Mouse (Mus musculus) forebrain, embryonic 11.5 days (tissue): Measurements from ENCODE around the gene Pth1r. TPM values are rescaled to one million over a fixed set of nuclear protein-coding genes. Genes with fewer than 3 reads are reported as not detected.

Experiments
- ATAC-seq: fragments of 200-750 bp; cut with Nextera tagmentation; replicated peaks from 2 replicates; pipeline ENCODE4 v1.8.0; 2017; ENCODE audit warnings: moderate TSS enrichment; ENCODE audit not compliant: low FRiP score
- DNase-seq: peaks from one replicate; pipeline ENCODE4 v3.0.0-alpha.2; 2017; ENCODE audit warnings: low spot score
- H3K27ac ChIP-seq: fragments of 300-500 bp; sonication (generic); 2 replicates; pipeline ENCODE4 v1.5.1; 2014; ENCODE audit warnings: low read depth, low read length
- H3K27me3 ChIP-seq: fragments of 300-500 bp; sonication (generic); 2 replicates; pipeline ENCODE4 v1.6.1; 2014; ENCODE audit warnings: mild to moderate bottlenecking, low read length, mixed read lengths; ENCODE audit not compliant: control insufficient read depth, insufficient read depth
- H3K36me3 ChIP-seq: fragments of 300-500 bp; sonication (generic); 2 replicates; pipeline ENCODE4 v1.6.1; 2014; ENCODE audit warnings: mild to moderate bottlenecking, low read length, moderate library complexity, mixed read lengths; ENCODE audit not compliant: control insufficient read depth, insufficient read depth
- H3K4me1 ChIP-seq: fragments of 300-500 bp; sonication (generic); replicated peaks from 2 replicates; pipeline ENCODE4 v1.6.1; 2014; ENCODE audit warnings: low read length, mixed read lengths; ENCODE audit not compliant: control insufficient read depth, insufficient read depth
- H3K4me2 ChIP-seq: fragments of 300-500 bp; sonication (generic); 2 replicates; pipeline ENCODE4 v1.6.1; 2014; ENCODE audit warnings: low read depth, mild to moderate bottlenecking, low read length, moderate library complexity, mixed read lengths; ENCODE audit not compliant: severe bottlenecking
- H3K4me3 ChIP-seq: fragments of 300-500 bp; sonication (generic); 2 replicates; pipeline ENCODE4 v1.5.1; 2014; ENCODE audit warnings: low read depth, low read length
- H3K9ac ChIP-seq: fragments of 300-500 bp; sonication (generic); 2 replicates; pipeline ENCODE4 v1.6.1; 2014; ENCODE audit warnings: low read length
- H3K9me3 ChIP-seq: fragments of 300-500 bp; sonication (generic); 2 replicates; pipeline ENCODE4 v1.6.1; 2016; ENCODE audit warnings: low read length, mixed read lengths; ENCODE audit not compliant: control insufficient read depth
- WGBS: fragments of 180-500 bp; shearing (Covaris S2); extraction: QIAGEN DNeasy Blood & Tissue Kit; methylation state at CpG from one replicate; pipeline ENCODE4 v1.1.7; 2014; 5-methylcytosine and 5-hydroxymethylcytosine counted together
- polyA plus RNA-seq: library from polyadenylated mRNA; unstranded; fragments of >200 nt; fragmentation: Nextera tagmentation; extraction: Ambion mirVana; gene quantifications from 2 replicates; pipeline ENCODE4 v1.2.1, GENCODE M21; 2014

The Pth1r gene
- polyA plus RNA-seq, 1 experiment from 2014 or later: 21.3 TPM

- Histone ChIP-seq H3K9ac (no peak overlapping the region), H3K4me3 (no peak overlapping the region), H3K4me1 (0 out of 2 replicates have a peak, but pooled peaks cover 12% of the 10 kb centered on the region), H3K9me3 (no peaks in the 10 kb centered on the region), H3K27ac (peak overlapping the region; percentile 20; the same call in 1 of the 2 replicates), H3K36me3 (no peaks in the 10 kb centered on the region), H3K27me3 (no peaks in the 10 kb centered on the region), H3K4me2 (no peak overlapping the region)
- DNase-seq: no peak
- 71% methylated on average over 5 of the region's 5 CpGs for WGBS
- no peak for ATAC-seq
These were observed 64.7 kb downstream of the Pth1r start for GRCm38 (mm10) chr9:110682255-110682654.

GRCm38 (mm10) chr9:110681817-110682216 is 65.1 kb downstream of the Pth1r start:
- Histone ChIP-seq H3K27ac (peak overlapping the region; percentile 34; the same call in 1 of the 2 replicates), H3K9me3 (no peaks in the 10 kb centered on the region), H3K4me2 (no peak overlapping the region), H3K9ac (no peak overlapping the region), H3K4me1 (0 out of 2 replicates have a peak, but pooled peaks cover 12% of the 10 kb centered on the region), H3K27me3 (no peaks in the 10 kb centered on the region), H3K4me3 (no peak overlapping the region), H3K36me3 (no peaks in the 10 kb centered on the region)
- WGBS: 69% methylated on average over 9 of the region's 9 CpGs
- DNase-seq (no peak), ATAC-seq (0 out of 2 replicates have a peak, but pooled peaks have one; percentile 65)

- 0 out of 2 replicates have a peak, but pooled peaks cover 12% of the 10 kb centered on the region for H3K4me1 ChIP-seq
- no peak overlapping the region for H3K4me2 ChIP-seq
- no peak for ATAC-seq
- H3K9ac ChIP-seq: no peak overlapping the region
- no peaks in the 10 kb centered on the region for H3K9me3 ChIP-seq
- 0 out of 2 replicates have a peak overlapping the region, but pooled peaks have one; percentile 34 for H3K27ac ChIP-seq
- DNase-seq: no peak
- no peak overlapping the region for H3K4me3 ChIP-seq
- H3K27me3 ChIP-seq: no peaks in the 10 kb centered on the region
- H3K36me3 ChIP-seq: no peaks in the 10 kb centered on the region
- WGBS: 84% methylated on average over 7 of the region's 7 CpGs
These were observed 66.0 kb downstream of the Pth1r start for GRCm38 (mm10) chr9:110680736-110681507.

GRCm38 (mm10) chr9:110678886-110679285 is 68.1 kb downstream of the Pth1r start:
- Histone ChIP-seq H3K27ac (no peak overlapping the region), H3K4me3 (no peak overlapping the region), H3K4me1 (0 out of 2 replicates have a peak, but pooled peaks cover 10% of the 10 kb centered on the region), H3K27me3 (no peaks in the 10 kb centered on the region), H3K4me2 (no peak overlapping the region), H3K9me3 (no peaks in the 10 kb centered on the region), H3K9ac (no peak overlapping the region), H3K36me3 (no peaks in the 10 kb centered on the region)
- ATAC-seq (no peak), DNase-seq (no peak)
- WGBS: 65% methylated on average over 5 of the region's 5 CpGs

GRCm38 (mm10) chr9:110676492-110676911 is 70.4 kb downstream of the Pth1r start:
- Histone ChIP-seq H3K36me3 (no peaks in the 10 kb centered on the region), H3K9ac (no peak overlapping the region), H3K27ac (no peak overlapping the region), H3K4me2 (no peak overlapping the region), H3K27me3 (no peaks in the 10 kb centered on the region), H3K4me3 (no peak overlapping the region), H3K9me3 (no peaks in the 10 kb centered on the region), H3K4me1 (peaks cover 5% of the 10 kb centered on the region; the same call in 1 of the 2 replicates)
- WGBS: 92% methylated on average over 8 of the region's 8 CpGs
- no peak for DNase-seq
- no peak for ATAC-seq

- Histone ChIP-seq H3K9me3 (no peaks in the 10 kb centered on the region), H3K36me3 (no peaks in the 10 kb centered on the region), H3K4me3 (no peak overlapping the region), H3K4me1 (peaks cover 2% of the 10 kb centered on the region; the same call in 1 of the 2 replicates), H3K27me3 (no peaks in the 10 kb centered on the region), H3K9ac (no peak overlapping the region), H3K27ac (no peak overlapping the region), H3K4me2 (no peak overlapping the region)
- DNase-seq (no peak), ATAC-seq (no peak)
- 61% methylated on average over 10 of the region's 10 CpGs for WGBS
These were observed 73.7 kb downstream of the Pth1r start for GRCm38 (mm10) chr9:110673107-110673752.

- 59% methylated on average over 7 of the region's 7 CpGs for WGBS
- ATAC-seq (peak; percentile 66; the same call in 1 of the 2 replicates), DNase-seq (no peak)
- Histone ChIP-seq H3K36me3 (no peaks in the 10 kb centered on the region), H3K4me1 (peaks cover 2% of the 10 kb centered on the region; the same call in 1 of the 2 replicates), H3K27me3 (no peaks in the 10 kb centered on the region), H3K9ac (no peak overlapping the region), H3K9me3 (no peaks in the 10 kb centered on the region), H3K4me2 (no peak overlapping the region), H3K4me3 (no peak overlapping the region), H3K27ac (no peak overlapping the region)
These were observed 74.4 kb downstream of the Pth1r start for GRCm38 (mm10) chr9:110672462-110673106.
